Mouse (Mus musculus) MEL (cell line): ENCODE measurements around the gene Nkd1. TPM values are rescaled to one million over a fixed set of nuclear protein-coding genes. Genes with fewer than 3 reads are reported as not detected.

ENCODE experiments used
- DNase-seq: peaks from one replicate; pipeline ENCODE4 v3.0.0; 2011; ENCODE audit warnings: low read depth, low spot score
- H3K27ac ChIP-seq: 2 replicates; pipeline ENCODE4 v1.5.1; 2012; ENCODE audit warnings: low read depth, mild to moderate bottlenecking, control low read depth, low read length, moderate library complexity; ENCODE audit not compliant: control insufficient read depth
- H3K27me3 ChIP-seq, 2 experiments: fragments of 150-350 bp in 1 of 2; sonication (generic) in 1 of 2; 2 replicates each; pipeline ENCODE4 v1.6.1; 2012; ENCODE audit warnings: low read length in 2 of 2, mild to moderate bottlenecking in 2 of 2, improper control_type of control experiment in 1 of 2, moderate library complexity in 1 of 2; ENCODE audit not compliant: insufficient read depth in 2 of 2, control insufficient read depth in 1 of 2
- H3K36me3 ChIP-seq, 2 experiments: 2 replicates each; pipeline ENCODE4 v1.6.1; 2012 to 2014; ENCODE audit warnings: low read length in 2 of 2, improper control_type of control experiment in 1 of 2, inconsistent platforms in 1 of 2, mild to moderate bottlenecking in 1 of 2; ENCODE audit not compliant: insufficient read depth in 2 of 2, control insufficient read depth in 1 of 2
- H3K4me1 ChIP-seq, 2 experiments: fragments of 150-350 bp in 1 of 2; sonication (generic) in 1 of 2; 2 replicates each; pipeline ENCODE4 v1.6.1; 2012; ENCODE audit warnings: low read length in 2 of 2, improper control_type of control experiment in 1 of 2, mild to moderate bottlenecking in 1 of 2; ENCODE audit not compliant: insufficient read depth in 2 of 2, control insufficient read depth in 1 of 2
- H3K4me3 ChIP-seq, 2 experiments: fragments of 150-350 bp in 1 of 2; sonication (generic) in 1 of 2; 2 replicates each; pipeline ENCODE4 v1.5.1; 2012; ENCODE audit warnings: low read depth in 2 of 2, low read length in 2 of 2, mild to moderate bottlenecking in 2 of 2, moderate library complexity in 2 of 2, control low read depth in 1 of 2, improper control_type of control experiment in 1 of 2; ENCODE audit not compliant: control insufficient read depth in 1 of 2, insufficient read depth in 1 of 2
- H3K79me2 ChIP-seq: 2 replicates; pipeline ENCODE4 v1.6.1; 2012; ENCODE audit warnings: mild to moderate bottlenecking, low read length, moderate library complexity; ENCODE audit not compliant: control insufficient read depth, poor library complexity, insufficient read depth
- H3K9ac ChIP-seq: 2 replicates; pipeline ENCODE4 v1.6.1; 2012; ENCODE audit warnings: low read depth, mild to moderate bottlenecking, control low read depth, low read length, moderate library complexity; ENCODE audit not compliant: control insufficient read depth, poor library complexity, severe bottlenecking
- H3K9me3 ChIP-seq: fragments of 150-350 bp; sonication (generic); replicated peaks from 2 replicates; pipeline ENCODE4 v1.6.1; 2012; ENCODE audit warnings: mild to moderate bottlenecking, low read length, improper control_type of control experiment, moderate library complexity; ENCODE audit not compliant: insufficient read depth
- BHLHE40 ChIP-seq: IDR thresholded peaks from 2 replicates; pipeline ENCODE4 v1.6.1; 2012; ENCODE audit warnings: low read depth, mild to moderate bottlenecking, inconsistent platforms, low read length, improper control_type of control experiment, borderline replicate concordance
- CHD1 ChIP-seq: IDR thresholded peaks from 2 replicates; pipeline ENCODE4 v1.6.1; 2012; ENCODE audit warnings: low read depth, mild to moderate bottlenecking, inconsistent platforms, low read length, improper control_type of control experiment
- CHD2 ChIP-seq: IDR thresholded peaks from 2 replicates; pipeline ENCODE4 v1.6.1; 2011; ENCODE audit warnings: low read length, improper control_type of control experiment
- ELF1 ChIP-seq: IDR thresholded peaks from 2 replicates; pipeline ENCODE4 v1.6.1; 2014; ENCODE audit warnings: low read depth, mild to moderate bottlenecking, inconsistent platforms, low read length, improper control_type of control experiment, moderate library complexity
- EP300 ChIP-seq, 2 experiments: IDR thresholded peaks; 2 replicates each; pipeline ENCODE4 v1.6.1; 2011; ENCODE audit warnings: improper control_type of control experiment in 2 of 2, low read length in 2 of 2, low read depth in 1 of 2, mild to moderate bottlenecking in 1 of 2
- ETS1 ChIP-seq: IDR thresholded peaks from 2 replicates; pipeline ENCODE4 v1.6.1; 2012; ENCODE audit warnings: low read depth, mild to moderate bottlenecking, inconsistent platforms, low read length, improper control_type of control experiment, moderate library complexity
- GATA1 ChIP-seq: IDR thresholded peaks from 2 replicates; pipeline ENCODE4 v1.6.1; 2011; ENCODE audit warnings: low read depth, low read length, improper control_type of control experiment
- KAT2A ChIP-seq: conservative IDR thresholded peaks from 2 replicates; pipeline ENCODE4 v1.6.1; 2012; ENCODE audit warnings: low read depth, low read length, improper control_type of control experiment, inconsistent platforms
- MAFK ChIP-seq: IDR thresholded peaks from 2 replicates; pipeline ENCODE4 v1.6.1; 2011; ENCODE audit warnings: low read depth, mild to moderate bottlenecking, low read length, improper control_type of control experiment, borderline replicate concordance
- MXI1 ChIP-seq: IDR thresholded peaks from 2 replicates; pipeline ENCODE4 v1.6.1; 2011; ENCODE audit warnings: mild to moderate bottlenecking, low read depth, low read length, improper control_type of control experiment
- MYB ChIP-seq: IDR thresholded peaks from 2 replicates; pipeline ENCODE4 v1.6.1; 2011; ENCODE audit warnings: mild to moderate bottlenecking, low read depth, low read length, improper control_type of control experiment
- MYC ChIP-seq: IDR thresholded peaks from 2 replicates; pipeline ENCODE4 v1.6.1; 2011; ENCODE audit warnings: low read depth, mild to moderate bottlenecking, low read length, improper control_type of control experiment, moderate library complexity
- NELFE ChIP-seq: IDR thresholded peaks from 2 replicates; pipeline ENCODE4 v1.6.1; 2011; ENCODE audit warnings: low read depth, low read length, improper control_type of control experiment
- NRF1 ChIP-seq: IDR thresholded peaks from 2 replicates; pipeline ENCODE4 v1.6.1; 2014; ENCODE audit warnings: low read depth, mild to moderate bottlenecking, inconsistent platforms, low read length, improper control_type of control experiment, moderate library complexity; ENCODE audit not compliant: poor library complexity, insufficient read depth, severe bottlenecking
- POLR2AphosphoS2 ChIP-seq: IDR thresholded peaks from 2 replicates; pipeline ENCODE4 v1.6.1; 2011; ENCODE audit warnings: low read length, improper control_type of control experiment
- RAD21 ChIP-seq: IDR thresholded peaks from 2 replicates; pipeline ENCODE4 v1.6.1; 2011; ENCODE audit warnings: mild to moderate bottlenecking, low read depth, low read length, improper control_type of control experiment
- RCOR1 ChIP-seq: IDR thresholded peaks from 2 replicates; pipeline ENCODE4 v1.6.1; 2012; ENCODE audit warnings: low read depth, mild to moderate bottlenecking, inconsistent platforms, low read length, improper control_type of control experiment
- SMC3 ChIP-seq: IDR thresholded peaks from 2 replicates; pipeline ENCODE4 v1.6.1; 2011; ENCODE audit warnings: low read depth, low read length, improper control_type of control experiment
- TAL1 ChIP-seq: IDR thresholded peaks from 2 replicates; pipeline ENCODE4 v1.6.1; 2012; ENCODE audit warnings: mild to moderate bottlenecking, inconsistent platforms, low read length, moderate library complexity, mixed read lengths
- TCF12 ChIP-seq: IDR thresholded peaks from 2 replicates; pipeline ENCODE4 v1.6.1; 2014; ENCODE audit warnings: low read depth, mild to moderate bottlenecking, inconsistent platforms, low read length, improper control_type of control experiment, moderate library complexity
- ZC3H11A ChIP-seq: IDR thresholded peaks from 2 replicates; pipeline ENCODE4 v1.6.1; 2012; ENCODE audit warnings: low read depth, mild to moderate bottlenecking, inconsistent platforms, low read length, improper control_type of control experiment
- ZKSCAN1 ChIP-seq: IDR thresholded peaks from 2 replicates; pipeline ENCODE4 v1.6.1; 2012; ENCODE audit warnings: low read depth, mild to moderate bottlenecking, inconsistent platforms, low read length, improper control_type of control experiment, moderate library complexity
- ZNF384 ChIP-seq: IDR thresholded peaks from 2 replicates; pipeline ENCODE4 v1.6.1; 2012; ENCODE audit warnings: low read depth, mild to moderate bottlenecking, inconsistent platforms, low read length, improper control_type of control experiment
- polyA plus RNA-seq, 2 experiments: library from polyadenylated mRNA; stranded (reverse) in 1 of 2; unstranded in 1 of 2; fragments of >175 nt in 1 of 2; fragments of >200 nt in 1 of 2; gene quantifications; 2 replicates each; pipeline versions ENCODE4 v1.2.1 to v1.2.4; 2012; ENCODE audit warnings: low replicate concordance in 2 of 2, low read depth in 1 of 2; ENCODE audit not compliant: insufficient read length in 2 of 2, insufficient read depth in 1 of 2, missing spikeins in 1 of 2
- total RNA-seq: library from RNA; depleted of rRNA; stranded (reverse); fragments of 300-350 nt; gene quantifications from 2 replicates; pipeline ENCODE4 v1.2.3, GENCODE M21; 2012

Gene Nkd1
- total and polyA plus RNA-seq, 3 experiments = not detected

GRCm38 (mm10) chr8:88635474-88636397 lies 114.6 kb downstream of the Nkd1 start, which contains the start of gene Snx20 (continued):
- TF ChIP-seq POLR2AphosphoS2 = peak; percentile 74
- no peak for TF ChIP-seq TAL1
- TF ChIP-seq MYC = peak; percentile 88
- TF ChIP-seq NELFE = peak; percentile 78

GRCm38 (mm10) chr8:88637092-88638000 lies 116.2 kb downstream of the Nkd1 start:
- no peak overlapping the region for H3K4me3 ChIP-seq
- no peaks in the 10 kb centered on the region for H3K36me3 ChIP-seq
- no peaks in the 10 kb centered on the region for H3K9me3 ChIP-seq
- H3K9ac ChIP-seq = no peak overlapping the region
- H3K4me1 ChIP-seq = peaks cover 0 to 12% of the 10 kb centered on the region in 2 experiments
- H3K27me3 ChIP-seq = no peaks in the 10 kb centered on the region; a peak in 1 of 4 replicates
- H3K27ac ChIP-seq = no peak overlapping the region
- no peak for TF ChIP-seq RAD21
- no peak for TF ChIP-seq TCF12
- no peak for TF ChIP-seq ZC3H11A
- no peak for TF ChIP-seq MXI1
- DNase-seq = peak; percentile 30
- peaks cover 8% of the 10 kb centered on the region; the same call in 1 of the 2 replicates for H3K79me2 ChIP-seq

GRCm38 (mm10) chr8:88638908-88639307 lies 117.8 kb downstream of the Nkd1 start:
- H3K4me1 ChIP-seq = peaks cover 0 to 12% of the 10 kb centered on the region in 2 experiments

More at GRCm38 (mm10) chr8:88638908-88639307, 117.8 kb downstream of the Nkd1 start:
- no peak overlapping the region for H3K9ac ChIP-seq
- H3K27me3 ChIP-seq = no peaks in the 10 kb centered on the region; a peak in 1 of 4 replicates
- H3K27ac ChIP-seq = no peak overlapping the region
- H3K36me3 ChIP-seq = no peaks in the 10 kb centered on the region
- DNase-seq = no peak
- H3K79me2 ChIP-seq = peaks cover 8% of the 10 kb centered on the region; the same call in 1 of the 2 replicates
- TF ChIP-seq BHLHE40 = no peak
- TF ChIP-seq MYB = no peak
- no peak for TF ChIP-seq CHD1
- TF ChIP-seq RCOR1 = no peak
- no peak for TF ChIP-seq ZC3H11A
- TF ChIP-seq CHD2 = no peak
- no peak for TF ChIP-seq MYC
- TF ChIP-seq ELF1 = no peak
- no peak for TF ChIP-seq SMC3
- no peak for TF ChIP-seq NRF1
- no peak for TF ChIP-seq ZKSCAN1
- no peak for TF ChIP-seq GATA1
- TF ChIP-seq TAL1 = no peak
- TF ChIP-seq ZNF384 = no peak
- TF ChIP-seq KAT2A = no peak
- TF ChIP-seq POLR2AphosphoS2 = no peak
- TF ChIP-seq MAFK = no peak
- no peak for TF ChIP-seq EP300 (IDR thresholded peaks at IDR 0.05; ENCODE audit: low read depth in 1 of 2, low read length in 2 of 2)
- TF ChIP-seq ETS1 = no peak
- TF ChIP-seq NELFE = no peak
- H3K9me3 ChIP-seq = no peaks in the 10 kb centered on the region
- no peak overlapping the region for H3K4me3 ChIP-seq
